Mouse (Mus musculus): ENCODE measurements around the gene Ttc13.

GRCm38 (mm10) chr8:124751709-124752173, 30.0 kb upstream of the Ttc13 start, which contains the start of gene Fam89a:
- TF ChIP-seq POLR2AphosphoS2 (IDR thresholded peaks at IDR 0.05; ENCODE audit: low read length) (no peak), CHD2 (IDR thresholded peaks at IDR 0.05; ENCODE audit: low read length) (no peak), CTCF (IDR thresholded peaks at IDR 0.05 in 2 of 3, conservative IDR thresholded peaks at IDR 0.05 in 1 of 3; ENCODE audit: control insufficient read depth in 1 of 3, insufficient read depth in 1 of 3, low read depth in 2 of 3, low read length in 3 of 3, poor library complexity in 1 of 3, severe bottlenecking in 1 of 3) (no peak), RCOR1 (IDR thresholded peaks at IDR 0.05; ENCODE audit: low read depth, low read length) (no peak)
